Mouse (Mus musculus) kidney, embryonic 16.5 days (tissue): ENCODE results near the gene Rwdd3. TPM values are rescaled to one million over a fixed set of nuclear protein-coding genes. Genes with fewer than 3 reads are reported as not detected.
A peak's percentile ranks its signal among the peaks of the same experiment; 100 is the strongest.

Source experiments
- ATAC-seq: fragments of 200-750 bp; cut with Nextera tagmentation; 2 replicates; pipeline ENCODE4 v1.8.0; 2017; ENCODE audit warnings: moderate TSS enrichment; ENCODE audit not compliant: low FRiP score, low TSS enrichment
- H3K27ac ChIP-seq: fragments of 300-500 bp; sonication (generic); 2 replicates; pipeline ENCODE4 v1.5.1; 2014; ENCODE audit warnings: low read length
- H3K27me3 ChIP-seq: fragments of 300-500 bp; sonication (generic); 2 replicates; pipeline ENCODE4 v1.6.1; 2014; ENCODE audit warnings: low read length, control low read depth, mixed read lengths; ENCODE audit not compliant: insufficient read depth
- H3K36me3 ChIP-seq: fragments of 300-500 bp; sonication (generic); 2 replicates; pipeline ENCODE4 v1.6.1; 2014; ENCODE audit warnings: low read length, control low read depth, mixed read lengths; ENCODE audit not compliant: insufficient read depth
- H3K4me1 ChIP-seq: fragments of 300-500 bp; sonication (generic); 2 replicates; pipeline ENCODE4 v1.6.1; 2014; ENCODE audit warnings: low read length, control low read depth, mixed read lengths; ENCODE audit not compliant: insufficient read depth
- H3K4me2 ChIP-seq: fragments of 300-500 bp; sonication (generic); replicated peaks from 2 replicates; pipeline ENCODE4 v1.6.1; 2014; ENCODE audit warnings: low read depth, low read length
- H3K4me3 ChIP-seq: fragments of 300-500 bp; sonication (generic); 2 replicates; pipeline ENCODE4 v1.5.1; 2014; ENCODE audit warnings: mild to moderate bottlenecking, low read length
- H3K9ac ChIP-seq: fragments of 300-500 bp; sonication (generic); replicated peaks from 2 replicates; pipeline ENCODE4 v1.6.1; 2014; ENCODE audit warnings: low read length
- H3K9me3 ChIP-seq: fragments of 300-500 bp; sonication (generic); 2 replicates; pipeline ENCODE4 v1.6.1; 2016; ENCODE audit warnings: low read length, control low read depth
- WGBS: fragments of 180-500 bp; shearing (Covaris S2); extraction: QIAGEN DNeasy Blood & Tissue Kit; methylation state at CpG from one replicate; pipeline ENCODE4 v1.1.7; 2014; 5-methylcytosine and 5-hydroxymethylcytosine counted together
- polyA plus RNA-seq: library from polyadenylated mRNA; unstranded; fragments of >200 nt; fragmentation: Nextera tagmentation; extraction: Ambion mirVana; gene quantifications from 2 replicates; pipeline ENCODE4 v1.2.1, GENCODE M21; 2015

Gene Rwdd3
- polyA plus RNA-seq, 1 experiment from 2014 or later = 5.4 TPM

- WGBS = 87% methylated on average over 7 of the region's 7 CpGs
- H3K4me2 ChIP-seq = no peak overlapping the region
- H3K9me3 ChIP-seq = 0 out of 2 replicates have a peak, but pooled peaks cover 6% of the 10 kb centered on the region
- ATAC-seq = no peak
- H3K27me3 ChIP-seq = no peaks in the 10 kb centered on the region
- H3K36me3 ChIP-seq = no peaks in the 10 kb centered on the region
- H3K9ac ChIP-seq = no peak overlapping the region
- no peak overlapping the region for H3K27ac ChIP-seq
- no peaks in the 10 kb centered on the region for H3K4me1 ChIP-seq
- H3K4me3 ChIP-seq = no peak overlapping the region
These were observed 16.0 kb upstream of the Rwdd3 start for GRCm38 (mm10) chr3:121187510-121187909.

- no peaks in the 10 kb centered on the region for H3K27me3 ChIP-seq
- no peak overlapping the region for H3K4me2 ChIP-seq
- H3K27ac ChIP-seq = no peak overlapping the region
- no peak overlapping the region for H3K4me3 ChIP-seq
- H3K9ac ChIP-seq = no peak overlapping the region
- no peak for ATAC-seq
- H3K4me1 ChIP-seq = no peaks in the 10 kb centered on the region
- H3K9me3 ChIP-seq = 0 out of 2 replicates have a peak, but pooled peaks cover 6% of the 10 kb centered on the region
- H3K36me3 ChIP-seq = no peaks in the 10 kb centered on the region
- 75% methylated on average over 3 of the region's 3 CpGs for WGBS
These were observed 15.4 kb upstream of the Rwdd3 start for GRCm38 (mm10) chr3:121186925-121187324.

- H3K36me3 ChIP-seq = no peaks in the 10 kb centered on the region
- H3K27ac ChIP-seq = no peak overlapping the region
These were observed 13.7 kb upstream of the Rwdd3 start for GRCm38 (mm10) chr3:121185197-121185596.

GRCm38 (mm10) chr3:121176011-121176410, 4.5 kb upstream of the Rwdd3 start:
- H3K36me3 ChIP-seq = no peaks in the 10 kb centered on the region
- no peak overlapping the region for H3K27ac ChIP-seq
- no peak overlapping the region for H3K4me3 ChIP-seq
- no peak overlapping the region for H3K9ac ChIP-seq
- WGBS = 68% methylated on average over 1 of the region's 1 CpGs
- H3K4me1 ChIP-seq = 0 out of 2 replicates have a peak, but pooled peaks cover 3% of the 10 kb centered on the region
- no peak overlapping the region for H3K4me2 ChIP-seq
- H3K9me3 ChIP-seq = no peaks in the 10 kb centered on the region
- no peaks in the 10 kb centered on the region for H3K27me3 ChIP-seq
- ATAC-seq = no peak

More at GRCm38 (mm10) chr3:121185197-121185596, 13.7 kb upstream of the Rwdd3 start:
- Histone ChIP-seq H3K27me3 (no peaks in the 10 kb centered on the region), H3K9ac (no peak overlapping the region), H3K4me2 (no peak overlapping the region), H3K9me3 (0 out of 2 replicates have a peak, but pooled peaks cover 6% of the 10 kb centered on the region), H3K4me3 (no peak overlapping the region), H3K4me1 (no peaks in the 10 kb centered on the region)
- ATAC-seq = no peak
- WGBS = 89% methylated on average over 3 of the region's 3 CpGs

GRCm38 (mm10) chr3:121174248-121174945, 2.9 kb upstream of the Rwdd3 start:
- 0 out of 2 replicates have a peak, but pooled peaks cover 3% of the 10 kb centered on the region for H3K4me1 ChIP-seq
- 71% methylated on average over 9 of the region's 9 CpGs for WGBS

GRCm38 (mm10) chr3:121172718-121173117, 1.2 kb upstream of the Rwdd3 start:
- Histone ChIP-seq H3K4me2 (no peak overlapping the region), H3K27ac (no peak overlapping the region), H3K27me3 (no peaks in the 10 kb centered on the region), H3K4me1 (0 out of 2 replicates have a peak, but pooled peaks cover 3% of the 10 kb centered on the region), H3K36me3 (no peaks in the 10 kb centered on the region), H3K4me3 (no peak overlapping the region), H3K9ac (no peak overlapping the region), H3K9me3 (no peaks in the 10 kb centered on the region; the same call in 1 of the 2 replicates)
- 74% methylated on average over 2 of the region's 2 CpGs for WGBS
- ATAC-seq = no peak

More at GRCm38 (mm10) chr3:121174248-121174945, 2.9 kb upstream of the Rwdd3 start:
- no peak overlapping the region for H3K4me2 ChIP-seq
- no peak for ATAC-seq
- no peak overlapping the region for H3K4me3 ChIP-seq
- no peak overlapping the region for H3K27ac ChIP-seq
- no peaks in the 10 kb centered on the region for H3K9me3 ChIP-seq
- no peak overlapping the region for H3K9ac ChIP-seq
- no peaks in the 10 kb centered on the region for H3K36me3 ChIP-seq
- H3K27me3 ChIP-seq = no peaks in the 10 kb centered on the region

- 45% methylated on average over 6 of the region's 6 CpGs for WGBS
- Histone ChIP-seq H3K4me1 (0 out of 2 replicates have a peak, but pooled peaks cover 3% of the 10 kb centered on the region), H3K9me3 (no peaks in the 10 kb centered on the region; the same call in 1 of the 2 replicates), H3K4me2 (peak overlapping the region; percentile 79), H3K27me3 (no peaks in the 10 kb centered on the region), H3K36me3 (no peaks in the 10 kb centered on the region), H3K9ac (peak overlapping the region; percentile 23; the same call in 1 of the 2 replicates), H3K4me3 (peak overlapping the region; percentile 64), H3K27ac (no peak overlapping the region)
- ATAC-seq = peak; percentile 20; the same call in 1 of the 2 replicates
These were observed 374 bp upstream of the Rwdd3 start for GRCm38 (mm10) chr3:121171872-121172265.

GRCm38 (mm10) chr3:121170631-121171030, 864 bp downstream of the Rwdd3 start:
- peaks cover 3% of the 10 kb centered on the region; the same call in 1 of the 2 replicates for H3K9me3 ChIP-seq
- H3K27ac ChIP-seq = no peak overlapping the region
- no peak for ATAC-seq
- H3K4me1 ChIP-seq = 0 out of 2 replicates have a peak, but pooled peaks cover 3% of the 10 kb centered on the region
- no peaks in the 10 kb centered on the region for H3K27me3 ChIP-seq
- 42% methylated on average over 7 of the region's 7 CpGs for WGBS
- peak overlapping the region; percentile 79 for H3K4me2 ChIP-seq
- no peak overlapping the region for H3K9ac ChIP-seq
- no peaks in the 10 kb centered on the region for H3K36me3 ChIP-seq
- peak overlapping the region; percentile 64 for H3K4me3 ChIP-seq

GRCm38 (mm10) chr3:121169092-121169942, 2.2 kb downstream of the Rwdd3 start:
- ATAC-seq = no peak
- Histone ChIP-seq H3K4me1 (0 out of 2 replicates have a peak, but pooled peaks cover 3% of the 10 kb centered on the region), H3K4me3 (no peak overlapping the region), H3K27ac (no peak overlapping the region), H3K36me3 (no peaks in the 10 kb centered on the region), H3K27me3 (no peaks in the 10 kb centered on the region), H3K4me2 (no peak overlapping the region), H3K9ac (no peak overlapping the region), H3K9me3 (peaks cover 3% of the 10 kb centered on the region; the same call in 1 of the 2 replicates)
- WGBS = 79% methylated on average over 15 of the region's 15 CpGs
